Mouse (Mus musculus) embryo, embryonic 11.5 days (tissue): ENCODE results near the gene Tmem19.
"Not testable (repeated sequence)": the region's sequence is repeated elsewhere in the genome, so short reads cannot be mapped to it uniquely, and the experiment has no call there.

ENCODE experiments used
- DNase-seq: peaks from one replicate; pipeline ENCODE4 v3.0.0-alpha.2; 2012; ENCODE audit warnings: low read depth, low spot score

Gene Tmem19

DNA sequence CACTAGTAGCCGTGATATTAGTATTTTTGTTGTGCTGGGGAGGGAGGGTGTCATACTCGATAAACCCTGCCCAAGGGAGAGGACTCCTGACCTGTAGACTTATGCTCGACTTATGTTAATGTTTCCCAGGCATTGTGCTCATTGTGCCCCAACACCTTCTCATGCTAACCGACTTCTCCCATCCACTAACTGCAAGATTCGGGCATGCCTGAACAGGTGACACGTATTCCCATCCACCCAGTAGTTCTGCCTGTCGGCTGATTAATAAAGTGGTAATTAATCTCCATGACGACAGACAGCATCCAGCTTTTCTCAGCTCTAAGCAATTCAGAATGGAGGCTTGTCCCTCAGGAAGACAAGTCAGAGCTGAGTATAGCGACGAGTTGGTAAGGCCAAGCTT lies 13.3 kb downstream of the Tmem19 start:
- no peak for DNase-seq

GRCm38 (mm10) chr10:115348131-115348530 lies 14.2 kb downstream of the Tmem19 start:
- DNase-seq: no peak

GRCm38 (mm10) chr10:115346444-115346843 lies 15.9 kb downstream of the Tmem19 start:
- DNase-seq: no peak

- no peak for DNase-seq
Measured at GRCm38 (mm10) chr10:115342771-115343425, 19.4 kb downstream of the Tmem19 start.

DNA sequence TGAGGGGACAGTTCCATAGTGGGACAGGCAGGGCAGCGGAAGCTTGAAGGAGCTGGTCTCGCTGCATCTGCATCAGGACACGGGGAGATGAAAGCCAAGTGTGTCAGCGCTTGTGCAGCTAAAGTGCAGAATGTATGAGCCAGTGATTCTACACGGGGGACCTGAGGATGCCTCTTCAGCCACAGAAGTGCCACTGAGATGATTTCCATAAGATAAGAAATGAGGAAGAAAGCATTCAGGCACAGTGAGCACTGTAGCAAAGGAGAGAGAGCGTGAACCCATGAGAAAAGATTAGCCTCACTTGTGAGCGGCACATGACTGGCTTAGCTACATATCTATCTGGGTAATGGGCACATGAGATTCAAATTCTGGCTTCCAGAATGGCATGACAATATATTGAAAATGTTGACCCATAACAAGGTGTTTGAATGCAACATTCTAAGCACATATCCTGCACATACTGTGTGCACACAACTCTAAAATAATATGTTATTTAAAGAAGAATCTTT lies 22.4 kb downstream of the Tmem19 start:
- no peak for DNase-seq

GRCm38 (mm10) chr10:115336901-115337300 lies 25.4 kb downstream of the Tmem19 start:
- DNase-seq: no peak

DNA sequence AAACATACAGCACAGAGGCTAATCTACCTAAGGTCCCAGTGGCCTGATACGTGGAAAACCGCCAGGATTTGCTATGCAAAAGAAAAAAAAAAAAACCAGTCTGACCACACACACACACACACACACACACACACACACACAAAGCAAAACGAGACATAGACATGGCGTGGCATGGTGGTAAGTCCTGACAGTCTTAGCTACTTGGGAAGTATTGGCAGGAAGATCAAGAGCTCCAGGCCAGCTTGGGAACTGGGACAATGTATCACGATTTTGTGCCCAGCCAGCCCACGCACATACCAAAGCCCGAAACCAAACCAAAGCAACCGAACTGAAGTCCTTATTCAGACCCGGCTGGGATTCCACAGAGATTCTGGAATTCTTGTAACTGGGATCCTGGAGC lies 28.8 kb downstream of the Tmem19 start:
- DNase-seq: no peak

- DNase-seq: no peak
Measured at GRCm38 (mm10) chr10:115332997-115333396, 29.3 kb downstream of the Tmem19 start.

GRCm38 (mm10) chr10:115332420-115332952 lies 29.8 kb downstream of the Tmem19 start:
- no peak for DNase-seq

DNA sequence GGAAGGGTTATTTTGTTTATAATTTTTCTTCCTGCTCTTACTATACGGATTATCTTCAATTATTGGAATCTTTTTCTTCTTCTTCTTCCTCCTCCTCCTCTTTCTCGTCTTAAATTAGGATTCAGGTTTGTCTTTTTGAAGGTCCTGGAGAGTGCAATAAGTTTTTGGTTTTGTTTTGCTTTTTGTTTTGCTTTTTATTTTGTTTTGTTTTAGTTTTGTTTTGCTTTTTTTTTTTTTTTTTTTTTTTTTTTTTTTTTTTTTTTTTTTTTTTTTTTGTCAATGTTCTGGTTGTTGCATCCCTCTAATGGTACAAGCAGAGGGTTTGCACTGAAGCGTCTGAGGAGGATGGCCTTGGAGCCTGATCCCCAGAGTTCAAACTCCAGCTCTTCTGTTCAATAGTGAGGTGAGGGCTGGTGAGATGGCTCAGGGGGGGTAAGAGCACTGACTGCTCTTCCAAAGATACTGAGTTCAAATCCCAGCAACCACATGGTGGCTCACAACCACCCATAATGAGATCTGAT lies 33.2 kb downstream of the Tmem19 start:
- no peak for DNase-seq

DNA sequence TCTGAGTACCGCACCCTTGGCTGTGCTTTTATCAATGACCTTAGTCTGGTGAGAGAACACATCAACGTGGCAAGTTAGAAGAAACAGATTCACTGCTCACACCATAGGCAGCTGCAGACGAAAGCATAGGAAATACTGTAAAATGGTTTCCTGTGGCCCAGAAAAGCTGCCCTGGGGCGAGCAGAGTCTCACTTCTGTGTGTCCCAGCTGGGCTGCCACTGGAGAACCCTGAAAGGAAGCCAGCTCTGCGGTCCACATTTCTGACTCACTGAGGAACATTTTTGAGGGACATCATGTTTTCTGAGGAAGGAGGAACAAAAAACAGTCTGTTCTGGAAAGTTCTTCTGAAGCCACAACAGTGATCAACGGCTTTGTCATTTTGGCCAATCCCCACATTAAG lies 33.8 kb downstream of the Tmem19 start:
- no peak for DNase-seq

DNA sequence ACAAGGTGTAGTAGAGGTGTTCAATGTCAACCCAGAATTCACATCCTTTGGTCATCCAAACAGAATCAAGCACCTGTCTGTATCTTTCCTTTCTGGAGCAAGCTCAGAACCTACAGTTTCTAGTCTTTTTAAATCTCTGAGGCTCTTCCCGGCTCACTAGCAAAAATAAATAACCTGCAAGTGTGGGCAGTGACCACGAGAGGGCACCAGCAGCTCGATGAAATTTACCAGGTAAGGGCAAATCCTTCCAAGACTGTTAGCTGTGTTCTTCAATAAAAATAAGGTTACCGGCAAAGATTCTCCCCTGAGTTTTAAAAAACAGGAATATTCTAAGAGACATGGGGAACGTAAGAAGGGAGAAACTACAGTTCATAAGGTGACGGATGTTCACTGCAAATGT lies 39.0 kb downstream of the Tmem19 start:
- peak; percentile 63 for DNase-seq

DNA sequence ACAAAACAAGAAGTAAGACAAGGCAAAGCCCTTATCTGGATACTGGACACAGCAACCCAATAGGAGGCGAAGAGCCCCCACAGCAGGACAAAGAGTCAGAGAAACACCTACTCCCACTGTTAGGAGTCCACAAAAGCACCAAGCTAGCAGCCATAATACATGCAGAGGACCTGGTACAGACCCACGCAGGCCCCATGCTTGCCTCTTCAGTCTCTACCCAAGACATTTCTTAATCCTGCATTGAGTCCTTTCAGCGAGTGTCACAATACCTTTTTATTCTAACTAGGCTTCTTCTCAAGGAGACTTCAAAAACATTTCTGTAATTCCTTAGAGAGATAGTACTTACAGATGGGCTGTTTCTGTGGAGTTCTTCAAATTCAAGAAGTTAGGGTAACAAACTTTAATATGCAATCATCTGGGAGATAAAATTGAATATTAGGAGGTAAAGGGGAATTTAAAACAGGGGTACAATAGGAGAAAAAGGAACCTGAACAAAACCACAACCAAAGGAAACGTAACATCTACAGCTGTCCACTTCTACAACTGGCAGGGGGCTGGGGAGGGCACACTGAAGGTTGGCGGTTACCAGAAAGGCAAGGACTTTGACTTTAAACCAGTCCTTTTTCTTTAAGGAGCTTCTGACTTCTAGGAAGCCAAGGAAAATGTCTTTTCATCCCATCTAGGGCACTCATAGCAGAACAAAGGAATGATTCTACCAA lies 40.8 kb downstream of the Tmem19 start:
- no peak for DNase-seq

DNA sequence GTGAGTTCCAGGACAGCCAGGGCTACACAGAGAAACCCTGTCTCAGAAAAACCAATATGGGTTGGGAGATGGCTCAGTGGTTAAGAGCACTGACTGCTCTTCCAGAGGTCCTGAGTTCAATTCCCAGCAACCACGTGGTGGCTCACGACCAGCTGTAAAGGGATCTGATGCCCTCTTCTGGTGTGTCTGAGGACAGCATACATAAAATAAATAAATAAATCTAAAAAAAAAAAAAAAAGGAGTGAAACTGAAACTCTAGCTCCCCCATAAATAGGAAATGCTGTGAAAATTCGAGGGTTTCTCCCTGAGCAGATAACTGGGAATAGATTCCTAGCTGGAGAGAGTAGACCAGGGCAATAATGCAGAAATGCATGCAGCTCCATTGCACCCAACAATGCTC lies 43.9 kb downstream of the Tmem19 start:
- not testable (repeated sequence) for DNase-seq

GRCm38 (mm10) chr10:115316313-115316712 lies 46.0 kb downstream of the Tmem19 start:
- no peak for DNase-seq

DNA sequence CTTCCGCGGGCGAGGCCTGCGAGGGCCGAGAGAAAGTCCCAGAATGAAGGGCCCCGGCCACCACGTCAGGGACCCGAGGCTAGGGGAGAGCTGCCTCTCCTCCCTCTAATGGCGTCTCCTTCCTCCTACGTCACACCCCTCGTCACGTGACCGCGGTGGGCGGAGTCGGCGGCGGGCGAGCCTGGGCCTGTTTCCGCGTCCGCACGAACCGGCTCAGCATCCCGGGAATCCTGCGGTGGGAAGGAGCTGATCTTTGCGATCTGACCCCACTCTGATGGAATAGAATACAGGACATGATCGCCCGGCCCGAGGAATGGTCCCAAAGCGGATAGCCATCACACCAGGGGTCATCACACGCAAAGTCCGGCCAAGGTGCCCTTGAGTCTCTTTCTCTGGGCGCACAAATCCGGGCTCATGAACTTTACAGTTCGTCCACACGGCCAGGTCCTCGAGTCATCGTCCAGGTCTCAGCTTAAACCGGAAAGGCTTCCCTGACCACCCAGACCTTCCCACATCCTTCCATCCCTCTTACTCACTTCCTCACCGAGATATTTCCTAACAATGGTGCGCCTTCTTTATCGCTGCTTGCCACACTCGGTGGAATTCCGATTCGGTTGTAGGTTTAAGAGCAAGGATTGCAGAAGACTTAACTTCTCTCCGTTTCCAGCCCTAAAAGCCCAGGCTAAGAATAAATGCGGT lies 46.7 kb downstream of the Tmem19 start, which contains the start of gene Rab21:
Gene Rab21 (minus strand): TSS at position 122 of the 699 bp plus-strand sequence.
- peak; percentile 89 for DNase-seq

- DNase-seq: no peak
Measured at GRCm38 (mm10) chr10:115314582-115315452, 47.5 kb downstream of the Tmem19 start.

- no peak for DNase-seq
Measured at GRCm38 (mm10) chr10:115314287-115314581, 48.1 kb downstream of the Tmem19 start.

DNA sequence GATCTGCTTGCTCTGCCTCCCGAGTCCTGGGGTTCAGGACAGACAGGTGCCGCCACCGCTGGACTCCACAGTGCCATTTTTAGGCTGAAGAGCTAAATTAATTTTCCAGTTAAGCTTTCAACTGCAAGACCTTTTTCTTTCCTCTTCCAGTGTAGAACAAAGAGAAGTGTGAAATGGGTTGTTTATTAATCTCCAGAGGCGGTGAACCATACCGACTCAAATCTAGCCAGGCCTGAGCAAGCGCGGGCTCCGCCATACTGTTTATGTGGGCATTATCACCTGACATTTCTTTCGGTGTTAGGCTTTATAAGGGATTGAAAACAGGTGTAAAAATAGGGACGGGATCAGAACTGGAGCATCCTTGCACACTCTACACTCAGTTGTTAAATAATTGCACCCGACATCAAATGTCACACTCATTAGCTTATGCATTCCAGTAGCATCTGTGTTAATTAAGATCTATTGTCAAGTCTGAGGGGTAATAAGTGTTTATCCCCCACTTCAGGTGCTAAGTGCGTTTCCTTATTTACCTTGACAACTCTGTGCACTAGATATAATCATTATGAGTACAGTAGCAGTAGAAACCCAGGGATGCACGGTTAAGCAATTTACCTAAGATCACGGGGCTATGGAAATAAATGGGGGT lies 48.5 kb downstream of the Tmem19 start:
- no peak for DNase-seq

DNA sequence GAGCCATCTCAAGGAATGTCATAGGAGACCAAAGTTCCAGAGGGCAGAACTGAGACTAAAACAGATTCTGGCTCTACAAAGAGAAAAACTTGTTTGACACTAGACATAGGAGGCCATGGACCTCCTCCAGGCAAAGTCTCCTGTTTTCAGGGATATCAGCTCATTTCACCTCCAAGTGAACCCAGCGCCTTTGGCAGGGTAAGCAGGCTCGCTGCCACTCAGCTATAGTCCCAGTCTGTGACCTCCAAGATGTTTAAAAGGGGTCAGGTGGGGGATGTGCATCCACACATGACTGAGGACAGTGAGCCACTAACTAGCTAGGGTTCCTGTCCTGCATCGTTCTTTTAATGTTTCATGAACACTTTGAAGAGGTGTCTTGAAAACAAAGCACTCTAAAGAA lies 49.6 kb downstream of the Tmem19 start:
- no peak for DNase-seq

- no peak for DNase-seq
Measured at GRCm38 (mm10) chr10:115312194-115312593, 50.1 kb downstream of the Tmem19 start.
